Mouse (Mus musculus) gastrocnemius, postnatal 10 days (tissue): ENCODE measurements around the gene Gigyf1. TPM values are rescaled to one million over a fixed set of nuclear protein-coding genes. Genes with fewer than 3 reads are reported as not detected.

Experiments used
- DNase-seq: peaks from one replicate; pipeline ENCODE4 v3.0.0; 2021; ENCODE audit warnings: mixed read lengths
- total RNA-seq, 2 experiments: library from RNA; stranded (reverse); gene quantifications; 2 replicates each; pipeline ENCODE4 v1.2.3; 2021

The Gigyf1 gene
- total RNA-seq, 2 experiments from 2014 or later: 23.0 to 25.3 TPM

DNA sequence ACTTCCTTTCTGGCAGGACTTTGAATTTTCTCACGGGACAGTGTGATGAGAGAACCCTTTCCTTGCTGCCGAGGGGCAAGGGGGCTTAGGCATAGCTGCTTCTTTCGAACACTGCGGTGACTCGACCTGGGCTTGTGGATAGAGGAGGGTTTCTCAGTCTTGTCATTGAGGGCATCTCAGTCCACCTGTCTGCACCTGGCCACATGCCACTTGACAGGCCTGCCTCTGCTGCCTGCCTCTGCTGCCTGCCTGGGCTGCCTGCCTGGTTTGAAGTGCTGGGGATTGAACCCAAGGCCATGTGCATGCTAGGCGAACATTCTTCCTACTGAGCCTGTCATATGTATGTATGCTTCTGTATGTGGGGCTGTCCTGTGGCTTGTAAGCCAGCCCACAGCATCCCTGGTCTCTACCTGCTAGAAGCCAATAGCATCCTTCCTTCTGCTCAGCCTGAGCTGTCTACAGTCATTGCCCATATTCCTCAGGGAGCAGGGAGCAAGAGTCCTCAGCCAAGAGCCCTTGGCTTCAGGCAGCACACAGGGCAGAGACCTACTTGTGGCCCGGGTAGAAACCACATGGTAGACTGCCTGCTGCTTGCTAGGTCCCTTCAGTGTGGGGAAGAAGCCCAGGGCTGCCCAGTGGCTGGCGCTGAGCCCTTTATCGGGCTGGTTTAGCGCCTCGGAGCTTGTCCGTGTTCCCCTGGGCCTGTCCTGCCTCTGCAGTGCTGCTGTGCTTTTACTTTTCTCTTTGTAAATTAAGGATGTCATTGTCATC is 4.2 kb upstream of the Gigyf1 start:
- DNase-seq: no peak

DNA sequence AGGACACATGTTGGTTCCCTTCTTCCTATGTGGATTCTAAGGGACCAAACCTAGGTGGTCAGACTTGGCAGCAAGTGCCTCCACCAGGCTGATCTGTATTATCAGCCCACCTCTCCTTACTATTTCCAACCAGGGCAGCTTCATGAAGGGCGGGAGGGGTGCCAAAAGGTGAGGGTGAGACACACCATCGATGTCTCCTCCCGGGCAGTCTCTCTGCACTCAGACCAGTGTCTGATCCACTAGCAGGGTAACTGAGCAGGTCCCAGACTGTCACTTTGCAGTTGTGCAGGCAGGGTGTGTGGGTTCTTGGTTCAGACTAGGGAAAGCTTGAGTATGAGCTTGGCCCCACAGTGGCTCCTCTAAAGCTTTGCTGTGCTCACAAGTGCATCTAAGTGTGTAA is 3.5 kb upstream of the Gigyf1 start:
- DNase-seq: no peak

DNA sequence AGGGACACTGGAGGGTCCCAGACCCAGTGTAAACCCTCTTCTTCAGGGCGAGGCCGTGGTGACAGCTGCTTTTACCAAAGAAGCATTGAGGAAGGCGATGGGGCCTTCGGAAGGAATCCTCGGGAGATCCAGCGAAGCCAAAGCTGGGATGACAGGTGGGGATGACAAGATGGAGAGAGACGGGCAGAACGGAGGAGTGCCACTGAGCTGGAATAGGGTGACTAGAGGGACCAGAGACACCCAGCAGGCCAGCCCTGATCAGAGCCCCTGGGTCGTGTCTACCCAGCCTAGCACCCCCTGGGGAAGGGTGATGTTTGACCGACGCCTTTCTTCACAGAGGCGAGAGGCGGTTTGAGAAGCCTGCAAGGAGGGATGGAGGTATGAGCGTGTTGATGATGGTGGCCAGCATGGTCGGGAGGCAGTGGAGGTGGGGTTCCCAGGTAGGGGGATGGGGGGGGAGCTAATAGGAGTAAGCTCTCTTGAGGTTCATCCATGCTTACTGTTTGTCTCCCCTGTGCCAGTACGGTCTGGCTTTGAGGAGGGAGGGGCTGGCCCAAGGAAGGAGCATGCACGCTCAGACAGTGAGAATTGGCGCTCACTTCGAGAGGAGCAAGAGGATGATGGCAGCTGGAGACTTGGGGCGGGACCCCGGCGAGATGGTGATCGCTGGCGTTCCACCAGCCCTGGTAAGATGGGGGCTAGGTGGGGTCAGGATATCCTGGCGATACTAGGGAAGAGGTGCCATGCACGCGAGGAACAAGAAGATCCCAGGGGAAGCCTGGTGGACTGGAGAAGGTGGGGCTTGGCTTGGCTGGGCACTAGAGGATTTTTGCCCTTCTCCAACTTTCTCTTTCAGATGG is 1.6 kb downstream of the Gigyf1 start:
- no peak for DNase-seq

DNA sequence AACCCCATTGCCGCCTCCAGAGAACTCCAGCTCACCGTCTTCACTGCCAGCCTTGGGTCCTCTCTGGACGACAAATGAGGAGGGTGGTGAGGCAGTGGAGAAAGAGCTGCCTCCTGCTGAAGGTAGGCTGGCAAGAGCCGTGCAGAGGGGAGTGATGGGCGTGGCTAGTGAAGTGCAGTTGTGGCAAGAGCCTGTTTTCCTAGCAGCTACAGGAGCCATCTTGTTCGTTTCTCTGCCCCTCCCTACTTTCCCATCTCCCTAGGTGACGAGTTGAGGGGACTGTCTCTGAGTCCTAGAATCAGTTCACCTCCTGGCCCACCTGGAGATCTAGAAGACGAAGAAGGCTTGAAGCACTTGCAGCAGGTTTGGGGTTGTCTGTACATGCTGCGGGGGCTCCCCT is 3.5 kb downstream of the Gigyf1 start:
- no peak for DNase-seq

DNA sequence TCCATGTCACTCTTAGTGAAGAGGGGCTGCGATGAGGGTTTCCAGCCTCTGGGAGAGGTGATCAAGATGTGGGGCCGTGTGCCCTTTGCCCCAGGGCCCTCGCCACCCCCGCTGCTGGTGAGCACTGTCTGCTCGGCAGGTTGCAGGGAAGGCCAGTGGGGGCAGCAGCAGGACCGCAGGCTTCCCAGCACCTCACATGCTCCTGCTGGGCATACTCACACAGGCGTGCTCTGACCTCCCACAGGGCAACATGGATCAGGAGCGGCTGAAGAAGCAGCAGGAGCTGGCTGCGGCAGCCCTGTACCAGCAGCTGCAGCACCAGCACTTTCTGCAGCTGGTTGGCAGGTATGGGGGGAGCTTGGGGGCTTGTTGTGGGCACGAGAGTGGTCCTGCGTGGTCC is 4.4 kb downstream of the Gigyf1 start:
- no peak for DNase-seq

DNA sequence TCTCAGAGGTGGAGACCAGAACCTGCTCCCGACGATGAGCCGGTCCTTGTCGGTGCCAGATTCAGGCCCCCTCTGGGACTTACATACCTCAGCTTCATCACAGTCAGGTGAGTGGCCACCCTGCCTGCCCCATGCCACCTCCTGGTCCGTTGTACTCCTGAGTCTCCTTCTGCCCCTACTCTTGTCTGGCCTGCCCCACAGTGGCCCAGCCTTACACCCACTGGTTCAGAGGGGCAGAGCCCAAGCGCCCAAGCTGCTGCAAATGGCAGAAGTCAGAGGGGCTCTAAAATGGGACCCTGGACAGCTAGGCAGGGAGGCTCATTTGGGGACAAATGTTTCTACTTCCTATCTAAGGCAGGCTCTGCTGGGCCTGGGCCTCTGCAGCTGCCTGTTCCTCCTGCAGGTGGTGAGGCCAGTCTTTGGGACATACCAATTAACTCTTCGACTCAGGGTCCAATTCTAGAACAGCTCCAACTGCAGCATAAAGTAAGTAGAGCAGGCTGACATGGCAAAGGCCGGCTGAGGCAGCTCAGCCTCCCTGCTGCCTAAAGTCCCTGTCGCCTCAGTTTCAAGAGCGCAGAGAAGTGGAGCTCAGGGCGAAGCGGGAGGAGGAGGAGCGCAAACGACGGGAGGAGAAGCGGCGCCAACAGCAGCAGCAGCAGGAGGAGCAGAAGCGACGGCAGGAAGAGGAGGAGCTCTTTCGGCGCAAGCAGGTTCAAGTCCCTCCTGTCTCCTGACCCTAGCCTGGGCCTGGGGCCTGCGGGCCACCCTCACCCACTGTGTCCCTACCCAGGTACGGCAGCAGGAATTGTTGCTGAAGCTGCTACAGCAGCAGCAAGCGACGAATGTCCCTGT is 5.3 kb downstream of the Gigyf1 start:
- no peak for DNase-seq

DNA sequence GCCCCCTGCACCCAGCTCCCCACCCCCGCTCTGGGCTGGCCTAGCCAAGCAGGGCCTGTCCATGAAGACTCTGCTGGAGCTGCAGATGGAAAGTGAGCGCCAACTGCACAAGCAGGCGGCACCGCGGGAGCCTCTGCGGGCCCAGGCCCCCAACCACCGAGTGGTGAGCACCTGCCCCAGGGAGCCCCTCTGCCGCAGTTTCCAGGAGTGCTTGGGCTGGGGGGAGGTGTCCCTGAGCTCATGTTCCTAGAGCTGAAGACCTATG is 5.8 kb downstream of the Gigyf1 start:
- DNase-seq: no peak

DNA sequence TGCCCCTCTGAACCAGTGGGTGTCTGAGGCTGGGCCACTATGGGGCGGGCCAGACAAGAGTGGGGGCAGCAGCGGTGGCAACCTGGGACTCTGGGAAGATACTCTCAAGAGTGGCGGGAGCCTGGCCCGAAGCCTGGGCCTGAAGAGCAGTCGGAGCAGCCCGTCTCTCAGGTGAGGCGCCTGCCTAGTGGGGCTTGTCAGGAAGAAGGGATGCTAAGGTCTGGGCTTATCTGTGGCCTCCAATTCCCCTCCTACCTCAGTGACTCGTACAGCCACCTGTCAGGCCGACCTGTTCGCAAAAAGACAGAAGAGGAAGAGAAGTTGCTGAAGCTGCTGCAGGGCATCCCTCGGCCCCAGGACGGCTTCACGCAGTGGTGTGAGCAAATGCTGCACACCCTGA is 6.3 kb downstream of the Gigyf1 start:
- no peak for DNase-seq

- DNase-seq: no peak
Observed at GRCm38 (mm10) chr5:137525511-137525910, 7.2 kb downstream of the Gigyf1 start.

DNA sequence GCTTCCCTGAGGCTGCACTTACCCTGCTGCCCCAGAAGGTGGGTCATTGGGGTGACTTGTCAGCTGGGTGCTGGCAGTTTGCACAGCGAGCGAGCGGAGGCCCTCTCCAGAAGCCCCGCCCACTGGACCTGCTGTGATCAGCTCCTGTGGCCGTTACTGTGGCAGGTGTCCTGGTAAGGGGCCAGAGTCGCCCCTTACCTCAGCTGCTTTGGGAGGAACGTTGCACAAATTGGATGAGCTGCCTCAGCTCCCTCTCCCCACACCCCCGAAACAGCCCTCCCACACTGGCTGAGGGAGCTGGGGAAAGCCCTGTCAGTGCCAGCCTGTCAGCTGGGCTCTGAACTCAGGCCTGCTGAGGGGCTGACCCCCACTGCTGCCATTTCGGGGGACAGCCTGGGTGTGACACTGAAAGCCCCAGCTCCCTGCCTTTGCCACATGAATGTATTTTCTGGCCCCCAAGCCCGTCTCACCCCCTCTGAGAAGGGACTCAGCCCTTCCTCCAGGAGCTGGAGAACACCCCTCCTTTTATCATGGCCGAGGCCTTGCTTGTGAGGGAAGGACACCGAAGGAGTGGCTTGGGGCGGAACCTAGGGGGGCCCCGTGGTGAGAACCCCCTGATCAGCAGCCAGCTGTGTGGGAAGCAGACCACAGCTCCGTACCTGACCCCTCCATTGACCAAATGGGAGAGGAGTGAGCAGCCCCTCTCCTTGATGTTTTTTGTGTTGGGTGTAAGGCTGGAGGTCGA is 8.0 kb downstream of the Gigyf1 start:
- DNase-seq: no peak

DNA sequence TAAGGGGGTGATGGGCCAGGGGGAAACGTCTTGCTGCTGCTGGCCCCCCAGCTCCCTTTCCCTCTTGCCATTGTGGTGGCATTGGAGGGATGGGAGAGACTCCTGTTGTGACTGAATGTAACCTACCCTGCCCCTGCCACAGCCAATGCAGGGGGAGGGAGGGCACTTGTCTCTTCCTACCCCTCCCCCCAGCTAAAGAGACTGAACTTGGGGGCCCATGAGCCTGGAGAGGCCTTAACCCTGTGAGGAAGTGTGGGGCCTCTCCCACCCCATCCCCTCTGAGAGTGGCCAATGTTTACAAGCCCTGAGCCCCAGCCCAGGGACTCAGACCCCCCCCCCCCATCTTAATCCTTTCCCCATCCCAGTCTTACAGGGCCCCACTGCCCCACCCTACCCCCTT is 9.1 kb downstream of the Gigyf1 start:
- DNase-seq: no peak

DNA sequence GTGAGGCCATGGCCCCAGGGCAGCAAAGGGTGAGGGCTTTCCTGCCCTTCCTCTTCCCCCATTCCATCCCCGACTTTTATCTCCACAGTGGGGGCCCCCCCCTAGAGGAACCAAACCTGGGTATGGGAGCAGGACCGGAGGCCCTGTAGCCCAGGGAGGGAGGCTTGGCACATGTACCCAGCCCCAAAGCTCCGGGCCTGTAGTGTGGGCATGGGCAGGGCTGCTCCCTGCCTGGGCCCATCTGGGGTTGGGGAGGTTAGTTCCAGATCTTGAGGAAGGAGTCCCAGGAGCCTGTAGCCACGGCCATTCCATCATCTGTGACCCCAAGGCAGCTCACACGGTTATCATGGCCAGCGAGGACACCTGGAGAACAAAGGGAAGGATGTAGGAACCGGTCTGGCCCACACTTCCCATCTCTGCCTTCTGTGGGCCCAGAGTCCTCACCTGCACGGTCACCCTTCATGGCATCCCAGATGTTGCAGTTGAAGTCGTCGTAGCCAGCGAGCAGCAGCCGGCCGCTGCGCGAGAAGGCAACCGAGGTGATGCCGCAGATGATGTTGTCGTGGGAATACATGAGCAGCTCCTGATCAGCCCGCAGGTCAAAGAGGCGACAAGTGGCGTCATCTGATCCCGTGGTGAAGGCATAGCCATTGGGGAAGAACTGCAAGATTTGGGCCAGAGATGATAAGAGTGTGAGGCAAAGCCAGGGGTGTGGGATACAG is 10.1 kb downstream of the Gigyf1 start:
- no peak for DNase-seq

- DNase-seq: no peak
Observed at GRCm38 (mm10) chr5:137529221-137529995, 11.1 kb downstream of the Gigyf1 start.

DNA sequence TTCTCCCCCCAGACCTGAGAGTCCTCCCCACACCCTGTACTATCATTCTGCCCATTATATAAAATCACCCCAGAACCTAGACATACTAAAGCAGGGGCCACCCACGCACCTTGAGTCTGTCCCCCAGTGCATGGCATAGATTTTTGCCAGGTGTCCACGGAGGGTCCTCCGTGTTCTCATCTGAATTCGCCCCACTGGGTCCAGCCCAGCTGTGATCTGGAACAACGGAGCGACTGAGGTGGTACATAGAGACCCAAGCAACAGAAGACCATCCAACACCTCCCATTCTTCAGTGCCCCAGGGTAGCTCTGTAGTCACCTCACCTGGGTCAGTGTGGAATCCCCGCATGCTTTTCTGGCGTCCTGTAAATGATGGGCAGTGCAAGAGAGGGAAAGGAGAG is 11.7 kb downstream of the Gigyf1 start:
- no peak for DNase-seq

GRCm38 (mm10) chr5:137530588-137531413 is 12.5 kb downstream of the Gigyf1 start:
- peak; percentile 80 for DNase-seq

DNA sequence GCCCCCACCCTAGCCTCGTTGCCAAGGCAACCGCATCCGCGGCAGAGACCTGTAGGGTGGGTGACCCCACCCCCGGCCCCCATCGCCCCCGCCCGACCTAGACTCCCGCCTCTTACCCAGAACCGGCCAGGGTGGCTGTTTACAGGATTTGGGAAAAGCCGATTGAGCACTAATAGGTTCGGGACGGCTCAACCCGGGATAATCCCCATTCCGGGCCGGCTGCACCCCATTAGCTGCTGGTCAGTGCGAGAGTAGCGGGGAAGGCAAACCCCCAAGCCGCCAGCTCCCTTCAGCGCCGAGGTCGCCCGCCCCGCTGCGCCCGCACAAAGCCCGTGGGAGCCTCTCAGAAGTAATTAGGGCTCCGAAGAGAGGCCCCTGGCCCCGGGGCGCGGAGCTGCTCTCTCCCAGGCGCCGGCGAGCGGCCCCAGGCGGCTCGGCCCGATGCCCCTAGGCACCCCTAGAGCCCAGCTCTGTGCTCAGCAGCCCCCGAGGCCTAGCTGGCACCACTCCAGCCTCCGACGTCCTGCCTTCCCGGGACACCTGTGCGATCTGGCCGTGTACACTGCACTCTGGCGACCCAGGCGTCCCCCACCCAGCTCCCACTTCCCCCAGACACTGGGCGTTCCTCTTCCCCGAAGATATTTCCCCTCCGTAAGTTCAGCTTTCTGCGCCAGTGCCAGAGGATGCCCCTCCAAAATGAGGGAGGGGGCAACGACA is 13.2 kb downstream of the Gigyf1 start:
- peak; percentile 75 for DNase-seq

GRCm38 (mm10) chr5:137532131-137532807 is 13.9 kb downstream of the Gigyf1 start:
- no peak for DNase-seq

DNA sequence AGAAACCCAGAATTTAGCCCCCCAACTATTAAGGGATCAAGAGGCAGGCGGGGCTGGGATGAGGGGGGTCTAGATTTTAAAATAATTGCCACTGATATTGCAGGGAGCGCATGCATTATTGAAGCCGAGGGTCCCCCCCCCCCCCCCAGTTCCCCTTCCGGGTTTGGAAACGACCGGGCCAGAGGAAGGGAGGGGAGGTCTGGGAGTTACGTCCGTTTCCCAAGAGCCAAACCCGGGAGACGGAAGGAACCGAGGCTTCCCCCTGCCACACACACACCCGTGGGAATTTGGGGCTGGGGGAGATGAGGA is 14.4 kb downstream of the Gigyf1 start:
- no peak for DNase-seq
